Mouse (Mus musculus): Measurements from ENCODE around the gene Cmss1.

GRCm38 (mm10) chr16:57353166-57353721, 253.4 kb downstream of the Cmss1 start:
- TF ChIP-seq POLR2A (IDR thresholded peaks at IDR 0.05; ENCODE audit: borderline replicate concordance, control insufficient read depth, low read depth, low read length) (no peak), CTCF (IDR thresholded peaks at IDR 0.05; ENCODE audit: control insufficient read depth, insufficient read depth, low read length) (no peak)

All from bone marrow, adult 2 months (tissue).